Mouse (Mus musculus): Measurements from ENCODE around the gene Pip5kl1. TPM values are rescaled to one million over a fixed set of nuclear protein-coding genes. Genes with fewer than 3 reads are reported as not detected.
A peak's percentile ranks its signal among the peaks of the same experiment; 100 is the strongest.

Gene Pip5kl1
- total RNA-seq, 2 experiments from 2014 or later: not detected

DNA sequence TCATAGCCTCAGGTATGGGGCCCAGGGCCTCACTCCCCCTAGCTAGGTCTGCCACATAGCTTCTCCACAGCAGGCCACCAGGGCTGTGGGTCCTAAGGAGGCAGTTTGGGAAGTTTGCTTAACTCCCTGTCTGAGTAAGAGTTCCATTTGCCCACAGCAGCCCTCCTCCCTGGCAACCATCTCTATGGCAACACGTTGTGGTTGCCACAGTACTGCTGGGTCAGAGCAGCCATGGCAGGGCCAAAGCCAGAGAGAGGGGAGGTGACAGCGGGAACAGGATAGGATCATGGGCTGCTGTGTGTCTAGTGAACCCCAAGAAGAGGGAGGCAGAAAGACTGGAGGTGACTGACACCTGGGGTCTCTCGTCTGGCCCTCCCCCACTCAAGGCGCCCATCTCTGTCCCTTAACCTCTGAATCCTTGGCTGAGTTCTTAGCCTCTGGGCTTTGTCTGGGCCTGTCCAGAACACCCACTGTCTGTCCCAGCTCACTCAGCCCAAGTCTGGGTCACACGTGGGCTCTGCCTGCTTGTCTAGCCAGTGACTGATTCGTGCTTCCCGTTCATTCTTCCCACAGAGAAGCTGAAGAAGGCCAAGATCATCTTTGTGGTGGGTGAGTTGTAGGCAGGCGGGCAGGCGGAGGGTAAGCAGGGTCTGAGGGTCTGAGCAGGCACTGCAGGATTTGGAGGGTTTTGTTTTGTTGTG, 54.8 kb downstream of the Pip5kl1 start:
- intact Hi-C loops (cut with DNase I): no loop called here
- DNase-seq: peak in 1 of 2 experiments; percentile 69

DNA sequence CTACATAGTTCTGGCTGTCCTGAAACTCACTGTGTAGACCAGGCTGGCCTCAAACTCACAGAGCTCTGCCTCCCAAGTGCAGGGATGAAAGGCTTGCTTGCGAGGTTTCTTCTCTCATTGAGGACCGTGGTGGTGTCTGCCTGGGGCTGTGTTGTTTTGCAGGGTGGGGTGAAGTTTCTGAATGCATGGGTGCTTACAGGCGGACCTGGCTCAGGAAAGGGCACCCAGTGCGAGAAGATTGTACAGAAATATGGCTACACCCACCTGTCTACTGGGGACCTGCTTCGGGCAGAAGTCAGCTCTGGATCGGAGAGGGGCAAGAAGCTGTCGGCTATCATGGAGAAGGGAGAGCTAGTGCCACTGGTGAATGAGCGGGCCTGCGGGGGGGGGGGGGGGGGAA, 55.4 kb downstream of the Pip5kl1 start:
- intact Hi-C loops (cut with DNase I): loop anchor here (5.0 kb wide), 2 partner anchors 37 to 117 kb away; no protein-coding TSS in a partner anchor
- no peak for DNase-seq

DNA sequence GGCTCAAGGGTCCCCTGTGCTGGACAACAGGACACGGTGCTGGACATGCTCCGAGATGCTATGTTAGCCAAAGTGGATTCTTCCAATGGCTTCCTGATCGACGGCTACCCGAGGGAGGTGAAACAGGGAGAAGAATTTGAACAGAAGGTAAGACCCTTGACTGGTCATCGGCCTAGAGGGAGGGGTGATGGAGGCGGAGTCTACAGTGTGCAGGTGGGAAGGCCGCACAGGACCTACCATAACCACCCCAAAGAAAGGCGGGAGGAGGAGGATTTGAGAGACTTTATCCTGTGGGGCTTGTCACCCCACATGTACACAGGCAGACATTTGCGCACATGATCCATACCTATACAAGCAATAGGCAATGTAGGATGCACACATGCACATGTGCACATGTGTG, 56.4 kb downstream of the Pip5kl1 start:
- DNase-seq: no peak
- intact Hi-C loops (cut with DNase I): loop anchor here (1.0 to 5.0 kb wide), 3 partner anchors 36 to 116 kb away; no protein-coding TSS in a partner anchor

DNA sequence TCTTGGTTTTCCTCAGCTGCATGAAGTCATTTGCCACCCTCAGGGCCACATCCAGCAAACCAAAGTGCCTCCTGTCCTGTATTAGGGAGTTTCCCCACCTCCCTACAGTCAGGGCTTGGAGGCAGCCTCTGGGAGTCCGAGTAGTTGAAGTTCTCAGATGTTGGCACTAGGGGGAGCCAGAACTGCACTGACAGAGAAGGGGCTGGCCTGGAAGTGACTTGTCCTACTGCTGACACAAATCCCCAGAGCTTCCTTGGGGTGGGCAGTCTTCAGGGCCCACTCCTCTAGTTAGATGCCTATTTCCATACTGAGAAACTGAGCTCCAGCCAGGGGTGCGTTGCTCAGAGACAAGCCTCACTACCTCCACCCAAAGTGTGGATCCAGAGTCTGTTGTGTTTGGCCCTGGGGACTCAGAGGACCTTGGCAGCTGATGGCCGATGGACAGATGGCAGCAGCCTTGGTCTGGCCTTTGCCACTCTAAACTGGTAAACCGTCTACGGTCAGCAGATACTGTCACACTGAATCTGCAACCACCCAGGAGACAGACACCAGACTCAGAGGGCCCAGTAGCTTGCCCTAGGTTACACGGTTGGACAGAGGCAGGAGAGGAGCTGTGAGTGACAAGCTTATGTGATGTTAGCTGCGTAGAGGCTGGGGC, 57.3 kb downstream of the Pip5kl1 start:
- intact Hi-C loops (cut with DNase I): loop anchor here (1.0 to 5.0 kb wide), 4 partner anchors 15 to 115 kb away; partner anchors contain the start of gene Eng
- DNase-seq: peak; percentile 90 to 93

Other genes with a start within 250 kb of the Pip5kl1 start
- gene Ciz1, start 222.5 kb upstream of the Pip5kl1 start, total RNA-seq (2021): 10 to 100 TPM; 37.4 to 39.3 TPM
- 10 to 100 TPM; 10.0 to 12.5 TPM for gene Dnm1, start 221.5 kb upstream of the Pip5kl1 start, total RNA-seq (2021)
- 10 to 100 TPM; 52.7 to 57.4 TPM for gene 1110008P14Rik, start 192.9 kb upstream of the Pip5kl1 start, total RNA-seq (2021)
- 1 to 10 TPM; 4.2 to 7.1 TPM for gene Lcn2, start 186.5 kb upstream of the Pip5kl1 start, total RNA-seq (2021)
- 10 to 100 TPM; 63.4 to 70.0 TPM for gene Ptges2, start 178.9 kb upstream of the Pip5kl1 start, total RNA-seq (2021)
- 1 to 10 TPM; 3.2 to 4.4 TPM for gene Naif1, start 124.3 kb upstream of the Pip5kl1 start, total RNA-seq (2021)
- 10 to 100 TPM; 10.1 to 13.5 TPM for gene Slc25a25, start 123.4 kb upstream of the Pip5kl1 start, total RNA-seq (2021)
- gene Fam102a, start 39.5 kb upstream of the Pip5kl1 start, total RNA-seq (2021): 10 to 100 TPM in 1 of 2 experiments, 1 to 10 TPM in 1; 9.7 to 13.0 TPM
- 10 to 100 TPM; 31.2 to 32.6 TPM for gene Dpm2, start 3.9 kb upstream of the Pip5kl1 start, total RNA-seq (2021)
- gene 9430097D07Rik, start 887 bp downstream of the Pip5kl1 start, total RNA-seq (2021): not detected
- 10 to 100 TPM; 29.3 to 31.8 TPM for gene St6galnac4, start 12.3 kb downstream of the Pip5kl1 start, total RNA-seq (2021)
- gene St6galnac6, start 24.9 kb downstream of the Pip5kl1 start, total RNA-seq (2021): 100 to 1,000 TPM in 1 of 2 experiments, 10 to 100 TPM in 1; 87.9 to 103 TPM
- gene Ak1, start 47.0 kb downstream of the Pip5kl1 start, total RNA-seq (2021): 100 to 1,000 TPM; 522 to 538 TPM
- gene Eng, start 71.8 kb downstream of the Pip5kl1 start, total RNA-seq (2021): 100 to 1,000 TPM; 152 to 166 TPM
- gene Fpgs, start 129.3 kb downstream of the Pip5kl1 start, total RNA-seq (2021): 10 to 100 TPM in 1 of 2 experiments, 1 to 10 TPM in 1; 9.9 to 11.7 TPM
- gene Cdk9, start 138.3 kb downstream of the Pip5kl1 start, total RNA-seq (2021): 10 to 100 TPM; 35.4 to 37.6 TPM
- 10 to 100 TPM; 45.3 to 47.1 TPM for gene Sh2d3c, start 146.3 kb downstream of the Pip5kl1 start, total RNA-seq (2021)
- gene 6330409D20Rik, start 166.2 kb downstream of the Pip5kl1 start, total RNA-seq (2021): not detected
- gene Tor2a, start 182.4 kb downstream of the Pip5kl1 start, total RNA-seq (2021): 10 to 100 TPM; 14.4 to 16.4 TPM
- not detected for gene Ttc16, start 200.8 kb downstream of the Pip5kl1 start, total RNA-seq (2021)
- gene Ptrh1, start 201.0 kb downstream of the Pip5kl1 start, total RNA-seq (2021): 1 to 10 TPM; 1.7 to 3.3 TPM
- under 1 TPM in 1 of 2 experiments, not detected in 1; 0.14 TPM for gene Cfap157, start 209.6 kb downstream of the Pip5kl1 start, total RNA-seq (2021)